Mouse (Mus musculus): ENCODE results near the gene Rhpn2. TPM values are rescaled to one million over a fixed set of nuclear protein-coding genes. Genes with fewer than 3 reads are reported as not detected.

The Rhpn2 gene
- polyA plus RNA-seq, 1 experiment from 2014 or later: 29.2 TPM

GRCm38 (mm10) chr7:35349886-35350684 lies 16.1 kb downstream of the Rhpn2 start:
- H3K27ac ChIP-seq: peak overlapping the region; percentile 72

GRCm38 (mm10) chr7:35351155-35351554 lies 17.2 kb downstream of the Rhpn2 start:
- no peak overlapping the region for H3K9ac ChIP-seq
- H3K36me3 ChIP-seq: no peaks in the 10 kb centered on the region
- ATAC-seq (ENCODE audit: insufficient read depth, low FRiP score, low read depth): no peak
- 78% methylated on average over 3 of the region's 3 CpGs for whole genome bisulfite sequencing
- H3K4me2 ChIP-seq: no peak overlapping the region
- no peak overlapping the region for H3K4me3 ChIP-seq (replicated peaks)
- H3K4me1 ChIP-seq: peaks cover 7% of the 10 kb centered on the region; the same call in 1 of the 2 replicates
- H3K27me3 ChIP-seq (replicated peaks): no peaks in the 10 kb centered on the region
- no peaks in the 10 kb centered on the region for H3K9me3 ChIP-seq
- peak overlapping the region; percentile 72; the same call in 1 of the 2 replicates for H3K27ac ChIP-seq

More at GRCm38 (mm10) chr7:35349886-35350684, 16.1 kb downstream of the Rhpn2 start:
- Histone ChIP-seq H3K36me3 (no peaks in the 10 kb centered on the region), H3K9me3 (no peaks in the 10 kb centered on the region), H3K4me1 (peaks cover 7% of the 10 kb centered on the region; the same call in 1 of the 2 replicates), H3K27me3 (replicated peaks) (no peaks in the 10 kb centered on the region), H3K4me2 (no peak overlapping the region), H3K4me3 (replicated peaks) (no peak overlapping the region), H3K9ac (no peak overlapping the region)
- ATAC-seq (ENCODE audit: insufficient read depth, low FRiP score, low read depth): peak; percentile 57; the same call in 1 of the 2 replicates
- 71% methylated on average over 8 of the region's 8 CpGs for WGBS

GRCm38 (mm10) chr7:35353306-35353705 lies 19.3 kb downstream of the Rhpn2 start:
- no peaks in the 10 kb centered on the region for H3K9me3 ChIP-seq
- WGBS: 93% methylated on average over 15 of the region's 15 CpGs
- ATAC-seq (ENCODE audit: insufficient read depth, low FRiP score, low read depth): no peak

GRCm38 (mm10) chr7:35355303-35355872 lies 21.4 kb downstream of the Rhpn2 start:
- Histone ChIP-seq H3K27ac (peak overlapping the region; percentile 21; the same call in 1 of the 2 replicates), H3K9ac (no peak overlapping the region), H3K27me3 (replicated peaks) (no peaks in the 10 kb centered on the region), H3K36me3 (no peaks in the 10 kb centered on the region), H3K4me2 (no peak overlapping the region), H3K4me1 (peaks cover 3% of the 10 kb centered on the region; the same call in 1 of the 2 replicates), H3K9me3 (no peaks in the 10 kb centered on the region), H3K4me3 (replicated peaks) (no peak overlapping the region)
- no peak for ATAC-seq (ENCODE audit: insufficient read depth, low FRiP score, low read depth)
- 37% methylated on average over 5 of the region's 5 CpGs for WGBS

More at GRCm38 (mm10) chr7:35353306-35353705, 19.3 kb downstream of the Rhpn2 start:
- Histone ChIP-seq H3K4me1 (peaks cover 3% of the 10 kb centered on the region; the same call in 1 of the 2 replicates), H3K4me2 (no peak overlapping the region), H3K27me3 (replicated peaks) (no peaks in the 10 kb centered on the region), H3K4me3 (replicated peaks) (no peak overlapping the region), H3K36me3 (no peaks in the 10 kb centered on the region), H3K27ac (no peak overlapping the region), H3K9ac (no peak overlapping the region)

GRCm38 (mm10) chr7:35357621-35358020 lies 23.7 kb downstream of the Rhpn2 start:
- Histone ChIP-seq H3K9me3 (no peaks in the 10 kb centered on the region), H3K27me3 (replicated peaks) (no peaks in the 10 kb centered on the region), H3K36me3 (no peaks in the 10 kb centered on the region), H3K4me3 (replicated peaks) (no peak overlapping the region), H3K4me2 (no peak overlapping the region), H3K27ac (no peak overlapping the region), H3K9ac (no peak overlapping the region), H3K4me1 (0 out of 2 replicates have a peak, but pooled peaks cover 4% of the 10 kb centered on the region)
- 83% methylated on average over 12 of the region's 12 CpGs for WGBS
- no peak for ATAC-seq (ENCODE audit: insufficient read depth, low FRiP score, low read depth)

- H3K36me3 ChIP-seq: no peaks in the 10 kb centered on the region
- H3K9ac ChIP-seq: no peak overlapping the region
- no peak overlapping the region for H3K4me3 ChIP-seq (replicated peaks)
- H3K27ac ChIP-seq: no peak overlapping the region
- no peak overlapping the region for H3K4me2 ChIP-seq
- no peaks in the 10 kb centered on the region for H3K9me3 ChIP-seq
- WGBS: 53% methylated on average over 5 of the region's 5 CpGs
- H3K27me3 ChIP-seq (replicated peaks): no peaks in the 10 kb centered on the region
- no peak for ATAC-seq (ENCODE audit: insufficient read depth, low FRiP score, low read depth)
- H3K4me1 ChIP-seq: 0 out of 2 replicates have a peak, but pooled peaks cover 6% of the 10 kb centered on the region
These were observed 28.3 kb downstream of the Rhpn2 start for GRCm38 (mm10) chr7:35362253-35362652.

- Histone ChIP-seq H3K9ac (no peak overlapping the region), H3K4me1 (0 out of 2 replicates have a peak, but pooled peaks cover 6% of the 10 kb centered on the region), H3K9me3 (no peaks in the 10 kb centered on the region), H3K27me3 (replicated peaks) (no peaks in the 10 kb centered on the region), H3K4me3 (replicated peaks) (no peak overlapping the region), H3K4me2 (no peak overlapping the region), H3K27ac (no peak overlapping the region), H3K36me3 (no peaks in the 10 kb centered on the region)
- WGBS: 49% methylated on average over 5 of the region's 5 CpGs
- ATAC-seq (ENCODE audit: insufficient read depth, low FRiP score, low read depth): peak; percentile 54; the same call in 1 of the 2 replicates
These were observed 28.9 kb downstream of the Rhpn2 start for GRCm38 (mm10) chr7:35362868-35363267.

GRCm38 (mm10) chr7:35365161-35365910 lies 31.4 kb downstream of the Rhpn2 start:
- Histone ChIP-seq H3K4me2 (no peak overlapping the region), H3K9ac (no peak overlapping the region), H3K9me3 (no peaks in the 10 kb centered on the region), H3K4me3 (replicated peaks) (no peak overlapping the region), H3K36me3 (no peaks in the 10 kb centered on the region), H3K27ac (no peak overlapping the region), H3K27me3 (replicated peaks) (no peaks in the 10 kb centered on the region), H3K4me1 (0 out of 2 replicates have a peak, but pooled peaks cover 6% of the 10 kb centered on the region)
- WGBS: 72% methylated on average over 12 of the region's 12 CpGs
- ATAC-seq (ENCODE audit: insufficient read depth, low FRiP score, low read depth): no peak

- Histone ChIP-seq H3K27ac (peak overlapping the region; percentile 26; the same call in 1 of the 2 replicates), H3K27me3 (replicated peaks) (no peaks in the 10 kb centered on the region), H3K9me3 (no peaks in the 10 kb centered on the region), H3K9ac (no peak overlapping the region), H3K4me1 (peaks cover 8% of the 10 kb centered on the region), H3K4me3 (replicated peaks) (no peak overlapping the region), H3K36me3 (no peaks in the 10 kb centered on the region), H3K4me2 (no peak overlapping the region)
- no peak for ATAC-seq (ENCODE audit: insufficient read depth, low FRiP score, low read depth)
- 64% methylated on average over 14 of the region's 14 CpGs for WGBS
These were observed 37.1 kb downstream of the Rhpn2 start for GRCm38 (mm10) chr7:35371096-35371495.

- peak; percentile 85 for ATAC-seq (ENCODE audit: insufficient read depth, low FRiP score, low read depth)
- Histone ChIP-seq H3K27me3 (replicated peaks) (no peaks in the 10 kb centered on the region), H3K9ac (no peak overlapping the region), H3K4me3 (replicated peaks) (no peak overlapping the region), H3K36me3 (0 out of 2 replicates have a peak, but pooled peaks cover 3% of the 10 kb centered on the region), H3K4me1 (peaks cover 8% of the 10 kb centered on the region), H3K9me3 (no peaks in the 10 kb centered on the region), H3K27ac (peak overlapping the region; percentile 77), H3K4me2 (no peak overlapping the region)
- 71% methylated on average over 14 of the region's 14 CpGs for WGBS
These were observed 38.6 kb downstream of the Rhpn2 start for GRCm38 (mm10) chr7:35372483-35373017.

All from stomach, embryonic 15.5 days (tissue).